In genomic region chr19:22462043-22462442, GRCm38 (mm10) we compare ENCODE assay signal across 17 mouse cellular contexts.
A peak's percentile ranks its signal among the peaks of the same experiment; 100 is the strongest.
DNase-seq lines count a peak whose midpoint lies in the region; ATAC-seq and TF ChIP-seq lines count a peak whose summit lies in the region.
"Had no signal": no experiment of that assay in that cellular context is flagged by ENCODE, and none has a peak within 500 bp of the region (broad histone marks: within the 10 kb centered on the region; RNA-seq: fewer than 3 reads in every experiment).

No protein-coding gene starts in this region.

- no peak for TF ChIP-seq CTCF in lung, embryonic 14.5 days (IDR thresholded peaks at IDR 0.05; ENCODE audit: low read depth)

- DNase-seq in cerebellum, adult 18-20 months = peak; percentile 45 to 66
- DNase-seq in cerebellum, adult 8-10 months = no peak
- DNase-seq in lung, embryonic 14.5 days = peak; percentile 22
- no peak for DNase-seq in lung, postnatal 4 days
- peak; percentile 51 for DNase-seq in cerebellum, adult 9-11 months
- DNase-seq in cerebellum, postnatal 36 days = peak; percentile 32 to 50
- DNase-seq in c-Kit-positive CD71-positive TER-119-positive erythroid progenitor cells, embryonic 14.5 days (ENCODE audit: low spot score) = no peak
- no peak for DNase-seq in urinary bladder, adult 2 months (ENCODE audit: low spot score)
- DNase-seq: adrenal gland, adult 8-10 months; forebrain, postnatal 0 days; gastrocnemius, postnatal 14 days; heart, postnatal 36 days had no signal

- no peak for ATAC-seq in lung, embryonic 14.5 days (ENCODE audit: insufficient read depth)
- ATAC-seq: forebrain, embryonic 13.5 days; forebrain, postnatal 0 days; intestine, embryonic 16.5 days had no signal

- H3K4me2 ChIP-seq in lung, embryonic 14.5 days = no peak overlapping the region
- H3K4me2 ChIP-seq: forebrain, embryonic 13.5 days; heart, embryonic 13.5 days; hindbrain, embryonic 15.5 days had no signal

- no peaks in the 10 kb centered on the region for H3K9me3 ChIP-seq in lung, embryonic 14.5 days (ENCODE audit: low read depth, low read length)
- H3K9me3 ChIP-seq: embryonic facial prominence, embryonic 10.5 days; forebrain, embryonic 13.5 days; heart, embryonic 13.5 days; hindbrain, embryonic 15.5 days had no signal

- no peaks in the 10 kb centered on the region for H3K27me3 ChIP-seq in lung, embryonic 14.5 days (ENCODE audit: insufficient read depth, low read length)
- H3K27me3 ChIP-seq: forebrain, embryonic 13.5 days; heart, embryonic 13.5 days; hindbrain, embryonic 15.5 days had no signal

- H3K4me1 ChIP-seq in lung, embryonic 14.5 days (ENCODE audit: insufficient read depth) = no peaks in the 10 kb centered on the region
- H3K4me1 ChIP-seq: embryonic facial prominence, embryonic 10.5 days; forebrain, embryonic 13.5 days; heart, embryonic 13.5 days; hindbrain, embryonic 15.5 days had no signal

- no peak overlapping the region for H3K9ac ChIP-seq in lung, embryonic 14.5 days
- H3K9ac ChIP-seq: forebrain, embryonic 13.5 days; forebrain, postnatal 0 days; heart, embryonic 13.5 days; hindbrain, embryonic 15.5 days had no signal

- no peak overlapping the region for H3K27ac ChIP-seq in lung, embryonic 14.5 days (ENCODE audit: low read depth)
- H3K27ac ChIP-seq: embryonic facial prominence, embryonic 10.5 days; forebrain, embryonic 13.5 days; heart, embryonic 13.5 days; hindbrain, embryonic 15.5 days had no signal

- no peaks in the 10 kb centered on the region for H3K36me3 ChIP-seq in lung, embryonic 14.5 days (ENCODE audit: insufficient read depth)
- H3K36me3 ChIP-seq: embryonic facial prominence, embryonic 10.5 days; heart, embryonic 13.5 days; hindbrain, embryonic 15.5 days had no signal

- H3K4me3 ChIP-seq in lung, embryonic 14.5 days (ENCODE audit: low read depth, low read length) = no peak overlapping the region
- H3K4me3 ChIP-seq: embryonic facial prominence, embryonic 10.5 days; forebrain, embryonic 13.5 days; heart, embryonic 13.5 days; hindbrain, embryonic 15.5 days had no signal

Comparison
In these comparisons a context has a peak if more than half of its experiments do, and no peak if none do; other contexts are left out.
1. DNase-seq: peak in cerebellum, adult 18-20 months (2 of 2), lung, embryonic 14.5 days (single experiment), cerebellum, adult 9-11 months (single experiment) and cerebellum, postnatal 36 days (2 of 2); none in cerebellum, adult 8-10 months (single experiment), lung, postnatal 4 days (0 of 2), c-Kit-positive CD71-positive TER-119-positive erythroid progenitor cells, embryonic 14.5 days (single experiment) and urinary bladder, adult 2 months (single experiment).